Mouse (Mus musculus) ES-Bruce4 (cell line): ENCODE measurements around the gene Brca2. TPM values are rescaled to one million over a fixed set of nuclear protein-coding genes. Genes with fewer than 3 reads are reported as not detected.
A peak's percentile ranks its signal among the peaks of the same experiment; 100 is the strongest.
"Not testable (repeated sequence)": the region's sequence is repeated elsewhere in the genome, so short reads cannot be mapped to it uniquely, and the experiment has no call there.

Source experiments
- H3K27ac ChIP-seq: 2 replicates; pipeline ENCODE4 v1.5.1; 2012; ENCODE audit warnings: low read length, inconsistent platforms; ENCODE audit not compliant: insufficient read depth
- H3K27me3 ChIP-seq: 2 replicates; pipeline ENCODE4 v1.6.1; 2012; ENCODE audit warnings: mild to moderate bottlenecking, low read length, inconsistent platforms; ENCODE audit not compliant: control insufficient read depth, poor library complexity, insufficient read depth, severe bottlenecking
- H3K36me3 ChIP-seq: 2 replicates; pipeline ENCODE4 v1.6.1; 2012; ENCODE audit warnings: inconsistent platforms, mild to moderate bottlenecking, low read length, moderate library complexity; ENCODE audit not compliant: control insufficient read depth, poor library complexity, insufficient read depth, severe bottlenecking
- H3K4me1 ChIP-seq: one replicate; pipeline ENCODE4 v1.8.1; 2011; ENCODE audit warnings: low read length; ENCODE audit not compliant: control insufficient read depth, insufficient read depth
- H3K4me3 ChIP-seq: 2 replicates; pipeline ENCODE4 v1.5.1; 2011; ENCODE audit warnings: low read depth, mild to moderate bottlenecking, low read length
- H3K9ac ChIP-seq: 2 replicates; pipeline ENCODE4 v1.6.1; 2012; ENCODE audit warnings: low read depth, mild to moderate bottlenecking, inconsistent platforms; ENCODE audit not compliant: poor library complexity, severe bottlenecking
- H3K9me3 ChIP-seq: replicated peaks from 2 replicates; pipeline ENCODE4 v1.6.1; 2012; ENCODE audit warnings: mild to moderate bottlenecking, low read length, inconsistent platforms; ENCODE audit not compliant: control insufficient read depth, poor library complexity, insufficient read depth, severe bottlenecking
- CTCF ChIP-seq: IDR thresholded peaks from one replicate; pipeline ENCODE4 v1.8.1; 2011; ENCODE audit warnings: low read depth, low read length
- EP300 ChIP-seq: IDR thresholded peaks from 2 replicates; pipeline ENCODE4 v1.6.1; 2011; ENCODE audit warnings: low read depth, low read length; ENCODE audit not compliant: insufficient read depth
- POLR2A ChIP-seq: IDR thresholded peaks from one replicate; pipeline ENCODE4 v1.8.1; 2011; ENCODE audit warnings: low read length; ENCODE audit not compliant: insufficient read depth
- polyA plus RNA-seq: library from polyadenylated mRNA; stranded (reverse); fragments of >200 nt; gene quantifications from 2 replicates; pipeline ENCODE4 v1.2.4, GENCODE M21; 2011; ENCODE audit warnings: low read depth; ENCODE audit not compliant: missing spikeins, insufficient read depth, insufficient read length

The Brca2 gene
- polyA plus RNA-seq = 47.0 and 58.8 TPM in 2 replicates

DNA sequence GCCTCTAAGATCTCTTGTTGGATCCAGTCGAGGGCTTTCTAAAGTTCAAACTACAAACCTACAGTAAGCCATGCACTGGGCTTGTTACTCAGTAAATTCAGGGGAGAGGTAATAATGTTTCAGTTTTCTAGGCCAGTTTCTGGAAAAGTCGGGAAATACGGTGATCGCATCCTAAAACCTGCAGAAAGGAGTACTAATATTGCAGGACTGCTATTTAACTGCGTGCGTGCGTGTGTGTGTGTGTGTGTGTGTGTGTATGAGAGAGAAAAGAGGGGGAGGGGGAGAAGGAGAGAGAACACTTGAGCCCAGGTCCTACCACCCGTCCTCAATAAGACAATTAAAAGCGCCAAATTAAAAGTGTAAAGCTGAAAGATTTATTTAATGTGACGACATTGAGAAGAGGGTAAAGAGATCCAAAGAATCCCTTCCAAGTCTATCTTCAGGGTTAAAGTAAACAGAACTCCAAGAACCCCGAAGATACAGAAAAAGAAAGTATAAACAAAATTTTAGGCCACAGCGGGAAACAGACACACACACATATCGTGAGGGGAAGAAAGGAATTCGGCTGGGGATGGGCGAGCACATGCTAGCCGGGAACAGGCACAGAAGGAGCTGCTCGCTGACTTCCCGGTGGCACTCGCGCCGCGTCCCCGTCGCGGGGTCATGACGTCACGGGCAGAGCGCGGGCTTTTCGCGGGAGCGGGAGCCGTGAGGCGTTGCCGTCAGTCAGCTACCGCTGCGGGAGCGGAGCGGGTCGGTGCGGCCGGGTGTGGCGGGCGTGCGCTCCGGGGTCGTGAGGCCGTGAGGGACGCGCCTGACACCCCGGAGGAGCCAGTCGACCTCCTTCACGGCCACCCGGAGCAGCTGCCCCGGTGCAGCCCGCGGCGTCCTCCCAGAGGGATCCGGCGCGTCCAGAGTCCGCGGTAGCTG lies at the start of gene Brca2:
TSS of gene Brca2 (plus strand) at position 694 of the 930 bp plus-strand sequence.
- peak within 1 kb of the TSS; percentile 84 for H3K9ac ChIP-seq
- H3K4me1 ChIP-seq = no peaks in the 10 kb centered on the region
- H3K27ac ChIP-seq = no peak within 1 kb of the TSS
- no peaks in the 10 kb centered on the region for H3K27me3 ChIP-seq
- H3K9me3 ChIP-seq = no peaks in the 10 kb centered on the region
- H3K4me3 ChIP-seq = peak within 1 kb of the TSS; percentile 50
- no peak for TF ChIP-seq CTCF
- TF ChIP-seq EP300 = peak; percentile 61; the same call in 1 of the 2 replicates
- TF ChIP-seq POLR2A = peak; percentile 74
- H3K36me3 ChIP-seq = no peaks in the 10 kb centered on the region; the same call in 1 of the 2 replicates

DNA sequence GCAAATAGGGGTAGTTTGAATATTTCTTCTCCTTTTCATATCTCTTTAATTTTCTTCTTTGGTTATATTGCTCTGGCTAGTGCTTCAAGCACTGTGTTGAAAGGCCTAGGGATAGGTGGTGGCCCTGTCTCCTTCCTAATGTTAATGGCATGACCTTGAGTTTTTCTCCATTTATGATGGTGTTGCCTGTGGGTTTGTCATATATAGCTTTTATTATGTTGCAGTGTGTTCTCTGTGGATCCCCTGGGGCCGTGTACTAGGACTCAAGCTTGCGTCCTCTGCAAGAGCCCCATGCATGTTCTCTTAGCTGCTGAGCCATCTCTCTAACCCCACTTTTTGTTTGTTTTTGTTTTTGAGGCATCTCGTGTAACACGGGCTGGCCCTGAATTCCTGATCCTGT lies 45.1 kb upstream of the Brca2 start:
- H3K9me3 ChIP-seq = no peaks in the 10 kb centered on the region
- no peaks in the 10 kb centered on the region for H3K36me3 ChIP-seq
- no peak overlapping the region for H3K27ac ChIP-seq
- H3K27me3 ChIP-seq = no peaks in the 10 kb centered on the region
- H3K4me3 ChIP-seq = no peak overlapping the region
- no peak overlapping the region for H3K9ac ChIP-seq
- TF ChIP-seq POLR2A (no peak), EP300 (no peak), CTCF (no peak)
- H3K4me1 ChIP-seq = no peaks in the 10 kb centered on the region

DNA sequence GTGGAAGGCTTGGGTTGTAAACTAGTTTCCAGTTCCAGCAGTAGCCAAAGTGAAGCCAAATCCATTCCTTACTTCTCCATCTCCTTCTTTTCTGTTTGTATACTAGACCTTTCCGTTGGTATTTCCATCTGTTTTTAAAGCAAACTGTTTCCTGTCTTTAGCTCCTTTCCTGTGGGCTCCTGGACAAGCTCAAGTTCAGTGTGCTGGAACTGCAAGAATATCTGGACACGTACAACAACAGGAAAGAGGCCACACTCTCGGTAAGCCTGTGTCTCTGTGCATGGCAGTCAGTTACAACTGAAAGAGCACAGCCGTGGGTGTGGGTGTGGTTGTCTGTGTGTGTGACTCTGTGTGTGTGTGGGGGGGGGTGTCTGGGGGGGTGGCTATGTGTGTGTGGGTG lies 43.8 kb upstream of the Brca2 start:
- no peak overlapping the region for H3K4me3 ChIP-seq
- TF ChIP-seq CTCF (no peak), POLR2A (no peak), EP300 (no peak)
- no peak overlapping the region for H3K27ac ChIP-seq
- H3K9ac ChIP-seq = no peak overlapping the region
- H3K4me1 ChIP-seq = no peaks in the 10 kb centered on the region
- no peaks in the 10 kb centered on the region for H3K27me3 ChIP-seq
- H3K36me3 ChIP-seq = no peaks in the 10 kb centered on the region
- H3K9me3 ChIP-seq = no peaks in the 10 kb centered on the region

DNA sequence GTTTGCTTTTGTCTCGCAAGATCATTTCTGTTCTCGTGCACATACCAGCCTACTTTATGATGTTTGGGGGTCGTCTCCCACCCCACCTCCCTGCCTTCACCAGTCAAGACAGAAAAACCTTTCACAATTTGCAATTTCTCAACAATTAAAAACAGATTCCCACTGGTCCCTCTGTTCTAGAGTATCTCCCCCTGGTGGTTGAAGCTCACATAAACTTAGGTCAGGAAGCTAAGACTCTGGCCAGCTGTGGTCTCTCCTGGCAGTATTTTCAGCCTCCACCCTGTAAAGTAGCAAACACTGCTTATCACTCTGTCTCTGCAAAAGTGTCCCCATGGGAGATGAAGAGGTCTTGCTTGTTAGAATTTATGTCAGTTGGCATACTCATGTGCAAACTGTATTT lies 37.2 kb upstream of the Brca2 start:
- Histone ChIP-seq H3K4me3 (no peak overlapping the region), H3K36me3 (no peaks in the 10 kb centered on the region)

DNA sequence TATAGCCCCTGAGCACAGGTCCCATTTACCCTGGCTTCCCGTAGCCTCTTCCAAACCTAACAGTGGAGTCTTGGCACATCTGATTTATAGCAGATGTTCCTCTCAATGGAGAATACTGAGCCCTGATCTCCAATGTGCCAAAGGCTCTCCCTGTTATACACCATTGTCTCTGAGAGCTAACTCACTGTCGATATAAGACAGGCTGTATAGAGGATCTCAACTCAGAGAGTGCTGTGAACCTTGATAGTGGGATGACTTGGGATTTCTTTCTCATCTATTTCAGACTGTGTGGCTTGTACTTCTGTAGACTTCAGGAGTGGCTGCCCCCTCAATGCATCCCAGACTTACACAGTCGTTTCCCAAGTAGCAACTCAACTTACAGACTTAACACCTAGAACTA lies 32.1 kb upstream of the Brca2 start:
- no peaks in the 10 kb centered on the region for H3K4me1 ChIP-seq

More for the DNA sequence above, 37.2 kb upstream of the Brca2 start:
- H3K27me3 ChIP-seq = no peaks in the 10 kb centered on the region
- H3K4me1 ChIP-seq = no peaks in the 10 kb centered on the region
- TF ChIP-seq EP300 (no peak), CTCF (no peak), POLR2A (no peak)
- H3K9me3 ChIP-seq = no peaks in the 10 kb centered on the region
- H3K9ac ChIP-seq = no peak overlapping the region
- H3K27ac ChIP-seq = no peak overlapping the region

DNA sequence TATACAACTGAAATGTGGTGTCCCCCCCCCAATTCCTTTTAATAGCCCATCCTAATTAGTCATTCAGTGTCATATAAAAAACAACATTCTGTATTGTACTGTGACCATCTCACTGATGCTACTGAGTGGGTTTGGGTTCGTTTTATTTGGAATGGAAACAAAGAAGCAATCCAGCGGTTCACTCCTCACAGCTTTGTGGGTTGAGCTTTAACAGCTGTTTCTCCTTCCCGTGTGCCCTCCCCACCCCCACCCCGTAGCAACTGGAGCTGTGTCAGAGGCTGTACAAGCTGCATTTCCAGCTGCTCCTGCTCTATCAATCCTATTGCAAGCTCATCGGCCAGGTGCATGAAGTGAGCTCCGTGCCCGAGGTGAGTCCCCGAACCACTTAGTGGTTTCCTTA lies 31.6 kb upstream of the Brca2 start:
- Histone ChIP-seq H3K27ac (no peak overlapping the region), H3K36me3 (no peaks in the 10 kb centered on the region), H3K4me1 (no peaks in the 10 kb centered on the region), H3K27me3 (no peaks in the 10 kb centered on the region), H3K4me3 (no peak overlapping the region), H3K9me3 (no peaks in the 10 kb centered on the region), H3K9ac (no peak overlapping the region)
- TF ChIP-seq POLR2A (no peak), CTCF (no peak), EP300 (no peak)

More for the DNA sequence above, 32.1 kb upstream of the Brca2 start:
- no peak for TF ChIP-seq POLR2A
- no peak for TF ChIP-seq CTCF
- TF ChIP-seq EP300 = no peak
- H3K4me3 ChIP-seq = no peak overlapping the region
- no peaks in the 10 kb centered on the region for H3K36me3 ChIP-seq
- no peak overlapping the region for H3K9ac ChIP-seq
- no peaks in the 10 kb centered on the region for H3K9me3 ChIP-seq
- H3K27ac ChIP-seq = no peak overlapping the region
- no peaks in the 10 kb centered on the region for H3K27me3 ChIP-seq

DNA sequence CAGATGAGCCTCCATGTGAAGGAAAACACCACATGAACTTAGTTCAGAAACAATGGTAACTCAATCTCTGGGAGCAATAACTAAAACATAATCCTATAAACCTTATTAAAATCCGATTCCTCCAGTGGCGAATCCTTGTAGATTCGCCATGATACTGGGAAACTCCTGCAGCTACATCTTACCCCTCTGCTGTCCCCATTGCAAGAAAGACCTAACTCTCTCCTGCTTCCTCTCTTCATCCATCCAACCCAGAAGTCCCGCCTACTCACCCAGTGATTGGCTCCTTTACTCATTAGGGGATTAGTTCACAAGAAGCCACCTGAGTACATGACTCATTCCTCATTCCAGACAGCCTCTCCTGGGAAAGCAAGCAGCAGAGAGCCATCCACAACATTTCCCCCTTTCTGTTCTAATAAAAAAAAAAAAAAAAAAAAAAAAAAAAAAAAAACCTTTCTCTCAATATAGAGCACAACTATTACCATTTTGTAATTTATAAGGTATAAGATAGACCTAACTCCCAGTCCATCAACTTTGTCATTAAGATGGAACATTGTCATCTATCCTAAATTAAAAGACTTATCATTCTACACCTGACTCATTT lies 30.8 kb upstream of the Brca2 start:
- H3K4me1 ChIP-seq, H3K9ac ChIP-seq, H3K36me3 ChIP-seq, H3K27me3 ChIP-seq, H3K27ac ChIP-seq, H3K4me3 ChIP-seq, H3K9me3 ChIP-seq: not testable (repeated sequence)
